Comparison of ENCODE assay signal across 10 mouse cellular contexts in genomic region chr12:27337482-27337881, GRCm38 (mm10). TPM values are rescaled to one million over a fixed set of nuclear protein-coding genes. Genes with fewer than 3 reads are reported as not detected.
DNase-seq lines count a peak whose midpoint lies in the region; ATAC-seq lines count a peak whose summit lies in the region.
"Had no signal": no experiment of that assay in that cellular context is flagged by ENCODE, and none has a peak within 500 bp of the region (broad histone marks: within the 10 kb centered on the region; RNA-seq: fewer than 3 reads in every experiment).

No protein-coding gene starts in this region.

- DNase-seq in kidney, adult 9 months: no peak
- DNase-seq in forebrain, embryonic 10.5 days (ENCODE audit: extremely low spot score, low spot score): no peak
- DNase-seq in right cerebral cortex, postnatal 14 days: no peak
- no peak for DNase-seq in testis, postnatal 14 days (ENCODE audit: low spot score)
- DNase-seq in gastrocnemius, postnatal 25 days: no peak
- DNase-seq: thymus, postnatal 25 days had no signal

- no peak overlapping the region for H3K9ac ChIP-seq in kidney, embryonic 16.5 days (replicated peaks; ENCODE audit: low read length)
- peak overlapping the region; percentile 100 for H3K9ac ChIP-seq in hindbrain, embryonic 13.5 days
- peak overlapping the region; percentile 99 for H3K9ac ChIP-seq in midbrain, embryonic 15.5 days
- H3K9ac ChIP-seq: liver, embryonic 14.5 days had no signal

- peak overlapping the region; percentile 81; the same call in 1 of the 2 replicates for H3K4me3 ChIP-seq in kidney, embryonic 16.5 days (ENCODE audit: low read length)
- peak overlapping the region; percentile 89 for H3K4me3 ChIP-seq in forebrain, embryonic 10.5 days
- peak overlapping the region; percentile 100 for H3K4me3 ChIP-seq in hindbrain, embryonic 13.5 days
- H3K4me3 ChIP-seq in midbrain, embryonic 15.5 days: peak overlapping the region; percentile 82

- H3K27ac ChIP-seq in kidney, embryonic 16.5 days (ENCODE audit: low read length): no peak overlapping the region
- peak overlapping the region; percentile 99 for H3K27ac ChIP-seq in forebrain, embryonic 10.5 days
- H3K27ac ChIP-seq in hindbrain, embryonic 13.5 days: peak overlapping the region; percentile 99
- H3K27ac ChIP-seq in midbrain, embryonic 15.5 days: peak overlapping the region; percentile 96
- H3K27ac ChIP-seq: liver, embryonic 14.5 days had no signal

- H3K36me3 ChIP-seq in kidney, embryonic 16.5 days (ENCODE audit: insufficient read depth, low read length): peaks cover 3% of the 10 kb centered on the region; the same call in 1 of the 2 replicates
- H3K36me3 ChIP-seq in forebrain, embryonic 10.5 days (replicated peaks): peaks cover 75% of the 10 kb centered on the region
- peaks cover 16% of the 10 kb centered on the region for H3K36me3 ChIP-seq in hindbrain, embryonic 13.5 days
- no peaks in the 10 kb centered on the region for H3K36me3 ChIP-seq in midbrain, embryonic 15.5 days (replicated peaks)

- WGBS in kidney, embryonic 16.5 days: 53% methylated on average over 1 of the region's 1 CpGs
- 40% methylated on average over 1 of the region's 1 CpGs for WGBS in forebrain, embryonic 10.5 days
- WGBS in hindbrain, embryonic 13.5 days: 8% methylated on average over 1 of the region's 1 CpGs
- 5% methylated on average over 1 of the region's 1 CpGs for WGBS in midbrain, embryonic 15.5 days

- H3K4me1 ChIP-seq in kidney, embryonic 16.5 days (ENCODE audit: insufficient read depth, low read length): peaks cover 12% of the 10 kb centered on the region; the same call in 1 of the 2 replicates
- peaks cover 25% of the 10 kb centered on the region for H3K4me1 ChIP-seq in forebrain, embryonic 10.5 days
- H3K4me1 ChIP-seq in hindbrain, embryonic 13.5 days (replicated peaks): peaks cover 41% of the 10 kb centered on the region
- H3K4me1 ChIP-seq in midbrain, embryonic 15.5 days: peaks cover 36% of the 10 kb centered on the region

- no peaks in the 10 kb centered on the region for H3K27me3 ChIP-seq in kidney, embryonic 16.5 days (ENCODE audit: insufficient read depth, low read length)
- no peaks in the 10 kb centered on the region for H3K27me3 ChIP-seq in forebrain, embryonic 10.5 days (ENCODE audit: poor library complexity, severe bottlenecking)
- H3K27me3 ChIP-seq in hindbrain, embryonic 13.5 days: no peaks in the 10 kb centered on the region
- no peaks in the 10 kb centered on the region for H3K27me3 ChIP-seq in midbrain, embryonic 15.5 days (replicated peaks)

- no peaks in the 10 kb centered on the region for H3K9me3 ChIP-seq in kidney, embryonic 16.5 days (ENCODE audit: low read length)
- H3K9me3 ChIP-seq in forebrain, embryonic 10.5 days: no peaks in the 10 kb centered on the region
- no peaks in the 10 kb centered on the region for H3K9me3 ChIP-seq in hindbrain, embryonic 13.5 days
- H3K9me3 ChIP-seq in midbrain, embryonic 15.5 days: no peaks in the 10 kb centered on the region

- no peak for ATAC-seq in kidney, embryonic 16.5 days (ENCODE audit: low FRiP score, low TSS enrichment)
- ATAC-seq in hindbrain, embryonic 13.5 days (ENCODE audit: low FRiP score): no peak
- no peak for ATAC-seq in midbrain, embryonic 15.5 days (replicated peaks)

- H3K4me2 ChIP-seq in kidney, embryonic 16.5 days (replicated peaks; ENCODE audit: low read depth, low read length): peak overlapping the region; percentile 83
- H3K4me2 ChIP-seq in hindbrain, embryonic 13.5 days: peak overlapping the region; percentile 84
- H3K4me2 ChIP-seq in midbrain, embryonic 15.5 days: peak overlapping the region; percentile 67

RNA-seq across cellular contexts. Expression of gene Sox11, which starts 4.9 kb away (rescaled TPM):
- 60.2 and 68.5 TPM in 2 replicates for polyA plus RNA-seq in kidney, embryonic 16.5 days (2015; fragmentation: Nextera tagmentation; extraction: Ambion mirVana)
- polyA plus RNA-seq in forebrain, embryonic 10.5 days (2016; fragmentation: Nextera tagmentation; extraction: Ambion mirVana): 256 and 262 TPM in 2 replicates
- polyA plus RNA-seq in hindbrain, embryonic 13.5 days (2015; fragmentation: Nextera tagmentation; extraction: Ambion mirVana): 574 and 588 TPM in 2 replicates
- polyA plus RNA-seq in midbrain, embryonic 15.5 days (2015; fragmentation: Nextera tagmentation; extraction: Ambion mirVana): 467 and 470 TPM in 2 replicates
- under 1 TPM; 0.28 to 0.35 TPM for total RNA-seq in gastrocnemius, postnatal 25 days (2021)
